Mouse (Mus musculus): ENCODE results near the gene Cdkn1a.

- TF ChIP-seq POLR2A (IDR thresholded peaks at IDR 0.05; ENCODE audit: insufficient read depth, low read length) (no peak), CTCF (IDR thresholded peaks at IDR 0.05; ENCODE audit: low read depth, low read length) (no peak)
Measured at GRCm38 (mm10) chr17:29055586-29055985, 35.2 kb upstream of the Cdkn1a start.
